Mouse (Mus musculus) gastrocnemius, adult 2 months (tissue): ENCODE results near the gene Sdhd. TPM values are rescaled to one million over a fixed set of nuclear protein-coding genes. Genes with fewer than 3 reads are reported as not detected.

Experiments used
- DNase-seq: peaks from one replicate; pipeline ENCODE4 v3.0.0; 2022
- H3K27ac ChIP-seq: fragments of 200-600 bp; 2 replicates; pipeline ENCODE4 v1.8.1; 2022; ENCODE audit warnings: mild to moderate bottlenecking
- H3K4me3 ChIP-seq: fragments of 200-600 bp; 2 replicates; pipeline ENCODE4 v1.8.1; 2022; ENCODE audit warnings: mild to moderate bottlenecking, moderate library complexity
- CTCF ChIP-seq: fragments of 200-600 bp; IDR thresholded peaks from 2 replicates; pipeline ENCODE4 v1.8.1; 2022; ENCODE audit warnings: antibody characterized with exemption, mild to moderate bottlenecking, moderate library complexity
- intact Hi-C: fragments of 180-260 bp; cut with DNase I; formaldehyde crosslinking; loops from one replicate; pipeline ENCODE4 v1.15.1; 2025
- total RNA-seq, 2 experiments: library from RNA; stranded (reverse); gene quantifications; 2 replicates each; pipeline ENCODE4 v1.2.3; 2021

Gene Sdhd
- total RNA-seq, 2 experiments from 2014 or later: 269 to 419 TPM

DNA sequence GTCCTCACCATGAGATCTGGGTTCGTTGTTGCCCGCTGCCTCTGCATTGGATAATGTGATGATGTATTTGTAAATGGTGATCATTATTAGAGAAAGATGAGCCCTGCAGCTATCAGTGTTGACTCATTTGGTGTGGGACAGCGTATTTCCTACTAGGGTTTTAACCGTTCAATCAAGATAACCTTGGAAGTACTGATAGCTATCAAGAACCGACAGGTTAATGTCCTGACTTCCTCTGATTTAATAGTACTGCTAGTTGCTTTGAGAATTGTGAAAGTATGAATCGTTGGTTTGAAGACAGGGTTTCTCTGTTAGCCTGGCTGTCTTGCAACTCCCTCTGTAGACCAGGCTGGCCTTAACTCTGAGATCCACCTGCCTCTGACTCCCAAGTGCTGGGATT, 726 bp upstream of the Sdhd start:
- peak overlapping the region; percentile 77 for H3K4me3 ChIP-seq
- DNase-seq: no peak
- intact Hi-C loops: no loop called here
- no peak for TF ChIP-seq CTCF
- H3K27ac ChIP-seq: peak overlapping the region; percentile 98

DNA sequence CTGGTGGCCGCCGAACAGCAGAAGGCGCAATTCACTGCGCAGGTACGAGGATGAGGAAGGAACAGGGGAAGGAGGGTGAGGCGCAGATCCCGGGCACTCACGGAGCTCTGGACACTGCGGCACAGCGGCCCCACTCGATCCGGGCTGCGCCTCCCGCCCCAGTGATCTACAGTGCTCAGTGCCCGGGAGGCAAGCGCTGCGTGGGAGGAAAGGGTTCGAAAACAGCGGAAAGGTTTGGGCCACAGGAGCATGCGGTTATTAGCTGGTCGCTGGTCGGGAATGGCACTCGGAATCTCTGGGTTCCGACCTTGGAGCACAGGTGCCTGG, 349 bp upstream of the Sdhd start:
- intact Hi-C loops: no loop called here
- peak overlapping the region; percentile 98 for H3K27ac ChIP-seq
- H3K4me3 ChIP-seq: peak overlapping the region; percentile 77
- no peak for DNase-seq
- peak; percentile 28; the same call in 1 of the 2 replicates for TF ChIP-seq CTCF

- Histone ChIP-seq H3K27ac (peak overlapping the region; percentile 98), H3K4me3 (peak overlapping the region; percentile 77)
- TF ChIP-seq CTCF: no peak
- no peak for DNase-seq
- intact Hi-C loops: no loop called here
These were observed 1.4 kb downstream of the Sdhd start for GRCm38 (mm10) chr9:50602055-50602845.

DNA sequence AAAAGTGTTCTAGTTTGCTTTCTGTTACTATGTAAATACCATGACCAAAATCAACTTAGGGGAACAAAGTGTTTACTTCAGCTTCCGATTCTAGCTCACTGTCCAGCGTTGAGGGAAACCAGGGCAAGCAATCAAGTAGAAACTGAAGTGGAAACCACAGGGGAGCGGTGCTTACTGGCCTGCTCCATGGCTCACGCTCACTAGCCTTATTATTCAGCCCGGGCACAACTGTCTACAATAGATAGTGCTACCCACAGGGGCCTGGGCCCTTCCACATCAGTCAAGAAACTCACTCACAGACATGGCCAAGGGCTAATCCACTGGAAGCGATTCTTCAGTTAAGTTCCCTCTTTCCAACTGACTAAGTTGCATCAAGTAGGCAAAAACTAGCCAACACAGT, 2.1 kb downstream of the Sdhd start:
- H3K4me3 ChIP-seq: peak overlapping the region; percentile 77
- intact Hi-C loops: no loop called here
- peak overlapping the region; percentile 98 for H3K27ac ChIP-seq
- no peak for TF ChIP-seq CTCF
- no peak for DNase-seq

GRCm38 (mm10) chr9:50596973-50597372, 6.6 kb downstream of the Sdhd start:
- DNase-seq: peak; percentile 81
- H3K4me3 ChIP-seq: peak overlapping the region; percentile 11; the same call in 1 of the 2 replicates
- intact Hi-C loops: loop anchor here (10.0 kb wide), 1 partner anchor 152 kb away; no protein-coding TSS in a partner anchor
- peak overlapping the region; percentile 83 for H3K27ac ChIP-seq
- TF ChIP-seq CTCF: no peak

GRCm38 (mm10) chr9:50594794-50595417, 8.7 kb downstream of the Sdhd start:
- Histone ChIP-seq H3K4me3 (no peak overlapping the region), H3K27ac (no peak overlapping the region)
- TF ChIP-seq CTCF: no peak
- intact Hi-C loops: loop anchor here (10.0 kb wide), 1 partner anchor 150 kb away; no protein-coding TSS in a partner anchor
- no peak for DNase-seq

DNA sequence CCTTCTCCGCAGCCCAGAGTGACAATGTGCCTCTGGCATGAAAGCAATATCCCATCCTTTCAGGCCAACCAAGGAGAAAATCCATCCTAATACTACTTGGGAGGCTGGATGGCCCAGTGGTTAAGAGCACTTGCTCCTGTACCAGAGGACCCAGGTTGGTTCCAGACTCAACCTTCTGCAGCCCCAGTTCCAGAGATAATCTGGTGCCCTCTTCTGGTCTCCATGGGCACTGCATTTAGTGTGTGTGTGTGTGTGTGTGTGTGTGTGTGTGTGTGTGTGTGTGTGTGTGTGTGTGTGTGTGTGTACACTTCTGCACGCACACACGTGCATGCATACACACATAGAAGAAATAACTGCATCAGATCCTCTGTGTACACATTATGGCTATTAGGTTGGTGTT, 10.1 kb downstream of the Sdhd start:
- Histone ChIP-seq H3K4me3 (no peak overlapping the region), H3K27ac (no peak overlapping the region)
- intact Hi-C loops: loop anchor here (10.0 kb wide), 1 partner anchor 149 kb away; no protein-coding TSS in a partner anchor
- peak; percentile 47 for TF ChIP-seq CTCF
- DNase-seq: no peak

DNA sequence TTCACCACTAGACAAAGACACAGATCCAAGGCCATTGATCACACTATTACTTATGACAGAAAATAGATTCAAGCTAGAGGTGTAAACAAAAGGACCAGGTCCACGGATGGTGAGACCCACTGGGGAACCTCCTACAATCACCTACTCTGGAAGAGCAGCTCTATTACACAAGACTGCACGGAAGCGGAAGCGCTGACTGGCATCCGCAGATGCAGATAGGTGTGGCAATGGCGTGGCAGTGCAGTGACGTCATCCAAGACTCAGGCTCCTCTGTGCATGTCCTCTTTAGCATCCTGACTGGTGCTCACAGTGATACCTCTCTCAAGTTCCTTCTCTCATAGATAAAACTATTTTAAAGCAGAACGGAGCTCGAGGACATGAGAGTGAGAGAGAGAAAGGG, 10.7 kb downstream of the Sdhd start:
- TF ChIP-seq CTCF: no peak
- Histone ChIP-seq H3K27ac (no peak overlapping the region), H3K4me3 (no peak overlapping the region)
- DNase-seq: no peak
- intact Hi-C loops: loop anchor here (10.0 kb wide), 1 partner anchor 148 kb away; no protein-coding TSS in a partner anchor

DNA sequence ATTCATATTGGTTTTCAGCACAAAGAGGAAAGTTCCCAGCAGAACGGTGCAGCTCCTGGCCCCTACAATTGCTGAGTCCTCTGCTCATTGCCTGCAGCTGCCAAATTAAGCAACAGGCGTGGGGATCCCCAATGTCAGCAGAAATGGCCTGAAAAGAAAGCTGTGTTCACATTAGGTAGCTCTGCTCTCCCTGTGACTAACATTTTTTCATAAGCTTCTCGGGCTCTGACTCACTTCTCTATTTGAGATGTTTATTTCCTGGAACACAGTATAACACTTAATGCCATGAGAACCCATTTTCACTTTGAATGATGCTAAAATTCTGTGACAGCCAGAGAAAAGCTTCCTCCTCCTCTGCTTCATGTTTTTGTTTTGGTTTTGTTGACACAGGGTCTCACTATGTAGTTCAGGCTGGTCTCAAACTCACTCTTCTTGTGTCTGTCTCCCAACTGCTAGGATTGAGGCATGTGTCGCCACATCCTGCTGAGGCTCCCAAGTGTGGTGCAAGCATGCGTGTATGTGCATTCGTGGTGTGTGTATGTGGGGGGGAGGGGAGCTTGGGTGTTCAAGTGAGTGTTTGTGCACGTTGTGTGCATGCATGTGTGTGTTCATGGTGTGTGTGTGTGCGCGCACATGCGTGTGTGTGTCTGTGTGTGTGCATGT, 12.6 kb downstream of the Sdhd start:
- Histone ChIP-seq H3K27ac (no peak overlapping the region), H3K4me3 (no peak overlapping the region)
- peak; percentile 42 for DNase-seq
- TF ChIP-seq CTCF: no peak
- intact Hi-C loops: loop anchor here (10.0 kb wide), 1 partner anchor 146 kb away; no protein-coding TSS in a partner anchor

DNA sequence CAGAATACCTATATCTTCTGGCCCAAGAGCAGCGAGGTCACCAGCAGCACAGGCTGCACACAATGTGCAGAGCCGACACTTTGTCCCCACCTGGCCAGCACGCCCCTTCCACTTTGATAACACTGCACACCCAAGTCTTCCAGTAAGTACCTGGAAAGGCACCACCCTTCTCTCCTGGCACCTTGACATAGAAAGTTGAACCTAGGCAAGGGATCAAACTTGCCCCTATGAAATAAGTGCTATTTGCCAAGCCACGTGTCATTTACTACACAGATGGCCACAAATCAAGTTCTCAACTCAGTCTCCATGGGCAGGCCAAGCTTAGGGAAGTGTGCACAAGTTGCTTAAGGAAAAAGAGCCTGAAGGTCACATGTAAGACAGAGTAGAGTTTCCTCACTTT, 16.7 kb downstream of the Sdhd start:
- DNase-seq: no peak
- TF ChIP-seq CTCF: no peak
- Histone ChIP-seq H3K4me3 (no peak overlapping the region), H3K27ac (no peak overlapping the region)
- intact Hi-C loops: no loop called here

- Histone ChIP-seq H3K27ac (no peak overlapping the region), H3K4me3 (no peak overlapping the region)
- TF ChIP-seq CTCF: no peak
- no peak for DNase-seq
- intact Hi-C loops: no loop called here
These were observed 18.3 kb downstream of the Sdhd start for GRCm38 (mm10) chr9:50585145-50585818.

DNA sequence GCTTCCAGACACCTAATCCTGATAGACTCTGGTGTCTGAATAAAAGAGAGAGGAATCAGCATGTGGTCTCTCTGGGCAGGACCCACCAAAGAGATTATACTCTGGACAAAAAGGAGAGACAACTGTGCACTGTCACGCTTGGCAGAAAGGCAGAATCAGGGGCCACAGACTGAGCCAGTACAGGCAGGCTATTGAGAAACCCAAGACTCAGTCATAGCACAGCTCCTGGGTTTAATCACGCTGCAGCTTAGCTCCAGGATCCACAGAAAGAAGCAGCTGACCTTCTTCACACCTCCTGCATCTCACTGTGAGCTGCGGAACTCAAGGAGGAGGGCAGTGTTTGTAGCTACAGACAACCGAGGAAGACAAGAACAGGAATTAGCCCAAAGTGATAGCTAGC, 23.2 kb downstream of the Sdhd start:
- intact Hi-C loops: no loop called here
- Histone ChIP-seq H3K27ac (no peak overlapping the region), H3K4me3 (no peak overlapping the region)
- DNase-seq: no peak
- no peak for TF ChIP-seq CTCF
